Mouse (Mus musculus) liver, embryonic 15.5 days (tissue): ENCODE results near the gene Skap1. TPM values are rescaled to one million over a fixed set of nuclear protein-coding genes. Genes with fewer than 3 reads are reported as not detected.
A peak's percentile ranks its signal among the peaks of the same experiment; 100 is the strongest.

Source experiments
- ATAC-seq: fragments of 200-750 bp; cut with Nextera tagmentation; 2 replicates; pipeline ENCODE4 v1.8.0; 2017; ENCODE audit warnings: moderate number of reproducible peaks, mild to moderate bottlenecking, moderate library complexity; ENCODE audit not compliant: insufficient read depth
- H3K27ac ChIP-seq: fragments of 300-500 bp; sonication (generic); replicated peaks from 2 replicates; pipeline ENCODE4 v1.5.1; 2015; ENCODE audit warnings: mild to moderate bottlenecking, inconsistent platforms
- H3K27me3 ChIP-seq: fragments of 300-500 bp; sonication (generic); 2 replicates; pipeline ENCODE4 v1.6.1; 2015; ENCODE audit warnings: mild to moderate bottlenecking, inconsistent platforms
- H3K36me3 ChIP-seq: fragments of 300-500 bp; sonication (generic); replicated peaks from 2 replicates; pipeline ENCODE4 v1.6.1; 2015; ENCODE audit warnings: moderate library complexity, mild to moderate bottlenecking, inconsistent platforms
- H3K4me1 ChIP-seq: fragments of 300-500 bp; sonication (generic); replicated peaks from 2 replicates; pipeline ENCODE4 v1.6.1; 2015; ENCODE audit warnings: inconsistent platforms
- H3K4me2 ChIP-seq: fragments of 300-500 bp; sonication (generic); 2 replicates; pipeline ENCODE4 v1.6.1; 2015; ENCODE audit warnings: moderate library complexity, mild to moderate bottlenecking, inconsistent platforms
- H3K4me3 ChIP-seq: fragments of 300-500 bp; sonication (generic); replicated peaks from 2 replicates; pipeline ENCODE4 v1.5.1; 2015; ENCODE audit warnings: mild to moderate bottlenecking, inconsistent platforms
- H3K9ac ChIP-seq: fragments of 300-500 bp; sonication (generic); 2 replicates; pipeline ENCODE4 v1.6.1; 2015; ENCODE audit warnings: moderate library complexity, mild to moderate bottlenecking, inconsistent platforms
- H3K9me3 ChIP-seq: fragments of 300-500 bp; sonication (generic); replicated peaks from 2 replicates; pipeline ENCODE4 v1.6.1; 2016; ENCODE audit warnings: inconsistent platforms
- WGBS: fragments of 180-500 bp; shearing (Covaris S2); methylation state at CpG from one replicate; pipeline ENCODE4 v1.1.7; 2015; ENCODE audit warnings: mixed read lengths; ENCODE audit not compliant: insufficient replicate concordance; 5-methylcytosine and 5-hydroxymethylcytosine counted together
- polyA plus RNA-seq: library from polyadenylated mRNA; unstranded; fragments of >200 nt; fragmentation: Nextera tagmentation; extraction: Ambion mirVana; gene quantifications from 2 replicates; pipeline ENCODE4 v1.2.1, GENCODE M21; 2015

Gene Skap1
- polyA plus RNA-seq, 1 experiment from 2014 or later, result 0.20 TPM

- 75% methylated on average over 2 of the region's 2 CpGs for WGBS
- no peak for ATAC-seq
- Histone ChIP-seq H3K27me3 (no peaks in the 10 kb centered on the region; the same call in 1 of the 2 replicates), H3K4me2 (no peak overlapping the region), H3K27ac (no peak overlapping the region), H3K4me1 (no peaks in the 10 kb centered on the region), H3K9me3 (no peaks in the 10 kb centered on the region), H3K36me3 (no peaks in the 10 kb centered on the region), H3K4me3 (no peak overlapping the region), H3K9ac (no peak overlapping the region)
Measured at GRCm38 (mm10) chr11:96755298-96755697, 290.9 kb downstream of the Skap1 start.

- Histone ChIP-seq H3K4me2 (no peak overlapping the region), H3K4me3 (no peak overlapping the region), H3K4me1 (no peaks in the 10 kb centered on the region), H3K36me3 (no peaks in the 10 kb centered on the region), H3K9ac (no peak overlapping the region), H3K9me3 (no peaks in the 10 kb centered on the region), H3K27me3 (no peaks in the 10 kb centered on the region; the same call in 1 of the 2 replicates), H3K27ac (no peak overlapping the region)
- WGBS, result 40% methylated on average over 4 of the region's 4 CpGs
- no peak for ATAC-seq
Measured at GRCm38 (mm10) chr11:96757421-96757820, 293.0 kb downstream of the Skap1 start.

GRCm38 (mm10) chr11:96758402-96758801 is 294.0 kb downstream of the Skap1 start:
- Histone ChIP-seq H3K4me3 (no peak overlapping the region), H3K9me3 (no peaks in the 10 kb centered on the region), H3K27me3 (no peaks in the 10 kb centered on the region; the same call in 1 of the 2 replicates), H3K4me1 (no peaks in the 10 kb centered on the region), H3K36me3 (no peaks in the 10 kb centered on the region), H3K4me2 (no peak overlapping the region), H3K9ac (no peak overlapping the region), H3K27ac (no peak overlapping the region)
- no peak for ATAC-seq
- WGBS, result 54% methylated on average over 5 of the region's 5 CpGs

DNA sequence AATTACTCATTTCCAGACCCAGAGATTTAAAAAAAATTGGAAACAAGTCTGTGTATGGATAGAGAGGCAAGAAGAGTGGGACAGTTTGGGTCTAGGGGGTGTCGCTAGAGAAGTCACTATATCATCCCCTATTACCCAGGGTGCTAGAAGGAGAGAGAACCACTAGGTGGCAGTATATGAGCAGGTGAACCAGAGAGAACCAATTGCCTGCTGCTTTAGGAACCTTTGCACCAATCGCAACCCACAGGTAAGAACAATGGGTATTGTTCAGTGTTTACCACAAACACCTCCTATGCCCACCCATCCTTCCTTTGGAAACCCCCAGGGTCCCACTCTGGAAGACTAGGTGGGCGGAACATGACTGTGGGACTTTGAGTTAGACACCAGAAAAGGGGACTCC is 295.6 kb downstream of the Skap1 start:
- Histone ChIP-seq H3K9me3 (no peaks in the 10 kb centered on the region), H3K4me3 (no peak overlapping the region), H3K27ac (no peak overlapping the region), H3K9ac (no peak overlapping the region), H3K4me2 (no peak overlapping the region), H3K4me1 (0 out of 2 replicates have a peak, but pooled peaks cover 4% of the 10 kb centered on the region), H3K27me3 (no peaks in the 10 kb centered on the region; the same call in 1 of the 2 replicates), H3K36me3 (no peaks in the 10 kb centered on the region)
- 26% methylated on average over 3 of the region's 3 CpGs for WGBS
- no peak for ATAC-seq

DNA sequence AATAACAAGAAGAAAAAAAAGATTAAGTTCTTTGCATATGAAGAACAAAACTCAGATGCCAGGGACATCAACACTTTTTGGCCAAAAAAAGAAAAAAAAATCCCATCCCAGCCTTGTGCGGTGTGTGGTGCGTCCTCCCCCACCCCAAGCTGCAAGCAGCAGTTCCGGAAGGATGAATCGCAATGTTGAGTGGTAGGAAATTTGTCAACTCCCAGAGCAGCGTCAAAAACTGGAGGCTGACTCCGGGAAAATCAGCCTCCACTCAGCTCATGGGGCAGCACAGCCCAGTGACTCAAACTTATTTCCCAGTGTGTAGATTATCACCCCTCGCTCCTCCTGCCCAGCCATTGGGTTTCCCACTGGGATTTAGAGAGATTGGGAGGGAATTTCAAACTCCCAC is 297.6 kb downstream of the Skap1 start:
- no peak for ATAC-seq
- Histone ChIP-seq H3K9me3 (no peaks in the 10 kb centered on the region), H3K27ac (no peak overlapping the region), H3K27me3 (no peaks in the 10 kb centered on the region; the same call in 1 of the 2 replicates), H3K9ac (no peak overlapping the region), H3K4me2 (no peak overlapping the region), H3K4me1 (0 out of 2 replicates have a peak, but pooled peaks cover 7% of the 10 kb centered on the region), H3K4me3 (no peak overlapping the region), H3K36me3 (no peaks in the 10 kb centered on the region)
- 58% methylated on average over 7 of the region's 7 CpGs for WGBS

DNA sequence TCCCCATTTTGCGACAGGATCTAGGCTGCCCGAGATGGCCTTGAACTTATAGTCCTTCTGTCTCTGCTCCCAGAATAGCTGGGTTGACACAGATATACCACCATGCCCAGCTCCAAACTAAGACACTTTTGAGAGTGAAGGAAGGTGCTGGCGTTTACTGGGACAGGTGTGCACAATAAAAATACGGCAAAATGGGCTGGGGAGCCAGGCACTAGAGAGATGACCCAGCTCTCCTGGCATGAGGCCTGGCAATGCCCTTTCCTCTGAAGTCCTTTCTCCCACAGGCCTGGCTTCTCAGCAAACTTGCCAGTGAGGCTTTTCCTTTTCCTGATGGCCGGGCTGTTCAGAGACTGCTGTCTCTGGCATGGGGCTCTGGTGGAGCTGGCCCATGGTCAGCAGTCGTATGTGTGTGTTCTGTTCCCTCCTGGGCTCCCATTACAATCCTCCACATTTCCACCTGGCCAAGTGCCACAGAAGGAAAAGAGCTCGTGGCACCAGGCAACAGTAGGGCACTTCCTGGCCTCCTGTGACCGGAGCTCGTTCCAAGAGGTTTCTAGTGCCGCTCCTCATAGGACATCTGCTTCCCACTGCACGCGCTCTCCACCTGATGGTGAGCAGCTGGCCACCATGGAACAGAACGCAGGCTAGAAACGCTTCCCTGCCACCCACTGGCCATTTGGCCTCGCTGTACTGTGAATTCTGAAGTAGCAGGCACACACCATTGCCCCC is 298.5 kb downstream of the Skap1 start:
- H3K36me3 ChIP-seq, result no peaks in the 10 kb centered on the region
- no peaks in the 10 kb centered on the region for H3K27me3 ChIP-seq
- no peak overlapping the region for H3K9ac ChIP-seq
- 68% methylated on average over 15 of the region's 15 CpGs for WGBS
- no peak overlapping the region for H3K4me2 ChIP-seq
- H3K4me1 ChIP-seq, result 0 out of 2 replicates have a peak, but pooled peaks cover 7% of the 10 kb centered on the region
- H3K9me3 ChIP-seq, result no peaks in the 10 kb centered on the region
- H3K27ac ChIP-seq, result no peak overlapping the region
- ATAC-seq, result no peak
- H3K4me3 ChIP-seq, result no peak overlapping the region

DNA sequence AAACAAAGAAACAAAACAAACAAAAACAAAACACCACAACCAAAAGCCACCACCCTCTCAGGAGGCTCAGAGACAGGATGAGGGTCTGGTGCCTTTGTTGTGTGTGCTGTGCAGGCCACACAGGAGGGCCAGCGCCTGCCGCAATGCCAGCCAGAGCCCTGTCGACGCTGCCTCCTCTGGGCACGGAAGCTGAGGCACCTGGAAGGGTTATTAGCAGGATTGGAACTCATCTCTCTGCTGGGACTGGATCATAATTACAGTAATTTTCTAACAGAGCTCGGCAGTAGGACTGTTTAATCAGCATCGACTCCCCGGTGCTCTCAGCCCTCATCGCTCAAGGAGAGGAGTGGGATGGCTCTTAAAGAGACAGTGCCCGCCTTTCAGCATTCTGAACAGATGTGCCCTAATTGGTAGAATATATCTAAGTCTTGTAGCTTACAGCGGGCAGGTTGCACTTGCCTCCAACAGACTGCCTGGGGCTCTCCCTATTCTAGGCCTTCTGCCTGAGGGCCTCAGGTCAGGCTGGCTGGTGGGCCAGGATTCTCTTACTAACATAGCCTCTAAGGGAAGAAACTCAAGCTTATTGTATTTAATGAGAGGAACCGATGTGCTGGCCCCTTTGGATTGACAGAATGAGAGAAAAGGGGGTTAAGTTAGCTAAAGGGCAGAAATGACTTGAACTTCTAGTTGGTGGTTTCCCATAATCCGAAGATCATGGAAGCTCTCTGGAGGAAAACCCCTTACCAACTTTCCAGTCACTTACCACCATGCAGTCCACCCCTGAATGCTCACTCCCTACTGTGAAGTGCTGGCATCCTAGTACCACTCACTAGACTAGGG is 300.3 kb downstream of the Skap1 start:
- Histone ChIP-seq H3K9me3 (no peaks in the 10 kb centered on the region), H3K36me3 (peaks cover 15% of the 10 kb centered on the region), H3K27ac (peak overlapping the region; percentile 24; the same call in 1 of the 2 replicates), H3K9ac (no peak overlapping the region), H3K4me3 (no peak overlapping the region), H3K4me1 (0 out of 2 replicates have a peak, but pooled peaks cover 7% of the 10 kb centered on the region), H3K27me3 (no peaks in the 10 kb centered on the region), H3K4me2 (no peak overlapping the region)
- no peak for ATAC-seq
- WGBS, result 59% methylated on average over 13 of the region's 13 CpGs

DNA sequence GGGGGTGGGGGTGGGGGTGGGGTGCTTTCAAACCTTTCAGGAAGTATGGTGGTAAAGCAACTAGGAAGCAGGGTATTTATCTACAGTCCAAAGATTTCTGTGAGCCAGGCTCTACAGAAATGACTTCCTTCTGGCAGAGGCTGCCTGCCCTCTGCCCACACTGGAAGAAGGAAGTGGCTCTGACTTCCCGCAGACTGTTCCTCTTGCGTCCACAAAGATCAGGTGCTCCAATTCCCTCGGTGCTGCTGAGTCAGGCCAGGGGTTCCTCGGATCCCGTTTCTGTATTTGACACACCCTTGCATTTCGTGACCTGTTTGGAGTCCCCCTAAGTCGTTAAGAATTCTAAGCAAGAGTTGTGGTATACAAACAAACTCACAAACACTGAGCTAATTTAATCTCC is 301.3 kb downstream of the Skap1 start:
- peak; percentile 44; the same call in 1 of the 2 replicates for ATAC-seq

GRCm38 (mm10) chr11:96766555-96766954 is 302.2 kb downstream of the Skap1 start:
- 0 out of 2 replicates have a peak, but pooled peaks cover 7% of the 10 kb centered on the region for H3K4me1 ChIP-seq
- H3K36me3 ChIP-seq, result peaks cover 33% of the 10 kb centered on the region
- H3K4me2 ChIP-seq, result no peak overlapping the region
- H3K27me3 ChIP-seq, result no peaks in the 10 kb centered on the region
- H3K9ac ChIP-seq, result no peak overlapping the region
- no peak for ATAC-seq
- no peaks in the 10 kb centered on the region for H3K9me3 ChIP-seq
- H3K4me3 ChIP-seq, result no peak overlapping the region
- WGBS, result 74% methylated on average over 12 of the region's 12 CpGs
- H3K27ac ChIP-seq, result no peak overlapping the region

More for the DNA sequence above, 301.3 kb downstream of the Skap1 start:
- peaks cover 24% of the 10 kb centered on the region for H3K36me3 ChIP-seq
- no peak overlapping the region for H3K9ac ChIP-seq
- H3K27ac ChIP-seq, result peak overlapping the region; percentile 29; the same call in 1 of the 2 replicates
- H3K4me1 ChIP-seq, result 0 out of 2 replicates have a peak, but pooled peaks cover 7% of the 10 kb centered on the region
- no peaks in the 10 kb centered on the region for H3K9me3 ChIP-seq
- no peaks in the 10 kb centered on the region for H3K27me3 ChIP-seq
- 10% methylated on average over 7 of the region's 7 CpGs for WGBS
- H3K4me3 ChIP-seq, result no peak overlapping the region
- no peak overlapping the region for H3K4me2 ChIP-seq

GRCm38 (mm10) chr11:96767096-96767495 is 302.7 kb downstream of the Skap1 start:
- WGBS, result 66% methylated on average over 7 of the region's 7 CpGs
- Histone ChIP-seq H3K4me1 (0 out of 2 replicates have a peak, but pooled peaks cover 7% of the 10 kb centered on the region), H3K36me3 (peaks cover 39% of the 10 kb centered on the region), H3K9me3 (no peaks in the 10 kb centered on the region), H3K4me2 (no peak overlapping the region), H3K9ac (no peak overlapping the region), H3K4me3 (no peak overlapping the region), H3K27ac (no peak overlapping the region), H3K27me3 (no peaks in the 10 kb centered on the region)
- ATAC-seq, result no peak

- no peak overlapping the region for H3K4me2 ChIP-seq
- WGBS, result 73% methylated on average over 9 of the region's 9 CpGs
- H3K27me3 ChIP-seq, result no peaks in the 10 kb centered on the region
- H3K36me3 ChIP-seq, result peaks cover 50% of the 10 kb centered on the region
- H3K4me1 ChIP-seq, result 0 out of 2 replicates have a peak, but pooled peaks cover 7% of the 10 kb centered on the region
- H3K4me3 ChIP-seq, result no peak overlapping the region
- no peak overlapping the region for H3K27ac ChIP-seq
- no peak overlapping the region for H3K9ac ChIP-seq
- no peak for ATAC-seq
- H3K9me3 ChIP-seq, result no peaks in the 10 kb centered on the region
Measured at GRCm38 (mm10) chr11:96768240-96768639, 303.8 kb downstream of the Skap1 start.
